Mouse (Mus musculus): ENCODE data around the gene Plac8. TPM values are rescaled to one million over a fixed set of nuclear protein-coding genes. Genes with fewer than 3 reads are reported as not detected.

Gene Plac8
- polyA plus RNA-seq, 1 experiment from 2014 or later, result 2.6 TPM

Other genes starting within 250 kb of the Plac8 start
- 136 and 141 TPM in 2 replicates for gene Sec31a, start 156.0 kb downstream of the Plac8 start, polyA plus RNA-seq (2016; fragmentation: Nextera tagmentation; extraction: Ambion mirVana)
- gene Lin54, start 71.6 kb downstream of the Plac8 start, polyA plus RNA-seq (2016; fragmentation: Nextera tagmentation; extraction: Ambion mirVana), result 14.6 and 16.6 TPM in 2 replicates
- 221 and 224 TPM in 2 replicates for gene Cops4, start 53.9 kb downstream of the Plac8 start, polyA plus RNA-seq (2016; fragmentation: Nextera tagmentation; extraction: Ambion mirVana)
- gene Coq2, start 102.9 kb upstream of the Plac8 start, polyA plus RNA-seq (2016; fragmentation: Nextera tagmentation; extraction: Ambion mirVana), result 55.8 and 59.5 TPM in 2 replicates
- 3.7 and 4.3 TPM in 2 replicates for gene Hpse, start 147.5 kb upstream of the Plac8 start, polyA plus RNA-seq (2016; fragmentation: Nextera tagmentation; extraction: Ambion mirVana)
- gene Helq, start 226.4 kb upstream of the Plac8 start, polyA plus RNA-seq (2016; fragmentation: Nextera tagmentation; extraction: Ambion mirVana), result 25.6 and 26.6 TPM in 2 replicates
- gene Mrps18c, start 226.4 kb upstream of the Plac8 start, polyA plus RNA-seq (2016; fragmentation: Nextera tagmentation; extraction: Ambion mirVana), result 187 and 204 TPM in 2 replicates
- 36.4 and 39.2 TPM in 2 replicates for gene Abraxas1, start 248.7 kb upstream of the Plac8 start, polyA plus RNA-seq (2016; fragmentation: Nextera tagmentation; extraction: Ambion mirVana)

Measured in limb, embryonic 12.5 days (tissue).